Mouse (Mus musculus) kidney, embryonic 15.5 days (tissue): ENCODE measurements around the gene Arl11. TPM values are rescaled to one million over a fixed set of nuclear protein-coding genes. Genes with fewer than 3 reads are reported as not detected.
A peak's percentile ranks its signal among the peaks of the same experiment; 100 is the strongest.

Experiments used
- ATAC-seq: fragments of 200-750 bp; cut with Nextera tagmentation; replicated peaks from 2 replicates; pipeline ENCODE4 v1.8.0; 2017; ENCODE audit warnings: moderate TSS enrichment; ENCODE audit not compliant: low FRiP score
- H3K27ac ChIP-seq: fragments of 300-500 bp; sonication (generic); 2 replicates; pipeline ENCODE4 v1.5.1; 2015; ENCODE audit warnings: mild to moderate bottlenecking, inconsistent platforms
- H3K27me3 ChIP-seq: fragments of 300-500 bp; sonication (generic); 2 replicates; pipeline ENCODE4 v1.6.1; 2015; ENCODE audit warnings: inconsistent platforms
- H3K36me3 ChIP-seq: fragments of 300-500 bp; sonication (generic); 2 replicates; pipeline ENCODE4 v1.6.1; 2015; ENCODE audit warnings: inconsistent platforms
- H3K4me1 ChIP-seq: fragments of 300-500 bp; sonication (generic); 2 replicates; pipeline ENCODE4 v1.6.1; 2015; ENCODE audit warnings: inconsistent platforms
- H3K4me2 ChIP-seq: fragments of 300-500 bp; sonication (generic); 2 replicates; pipeline ENCODE4 v1.6.1; 2015; ENCODE audit warnings: moderate library complexity, mild to moderate bottlenecking, inconsistent platforms
- H3K4me3 ChIP-seq: fragments of 300-500 bp; sonication (generic); replicated peaks from 2 replicates; pipeline ENCODE4 v1.5.1; 2015; ENCODE audit warnings: mild to moderate bottlenecking, inconsistent platforms
- H3K9ac ChIP-seq: fragments of 300-500 bp; sonication (generic); 2 replicates; pipeline ENCODE4 v1.6.1; 2015; ENCODE audit warnings: mild to moderate bottlenecking, inconsistent platforms
- H3K9me3 ChIP-seq: fragments of 300-500 bp; sonication (generic); replicated peaks from 2 replicates; pipeline ENCODE4 v1.6.1; 2016; ENCODE audit warnings: inconsistent platforms
- WGBS: fragments of 180-500 bp; shearing (Covaris S2); methylation state at CpG from one replicate; pipeline ENCODE4 v1.1.7; 2015; ENCODE audit warnings: mixed read lengths; 5-methylcytosine and 5-hydroxymethylcytosine counted together
- polyA plus RNA-seq: library from polyadenylated mRNA; unstranded; fragments of >200 nt; fragmentation: Nextera tagmentation; extraction: Ambion mirVana; gene quantifications from 2 replicates; pipeline ENCODE4 v1.2.1, GENCODE M21; 2015

Arl11 gene
- polyA plus RNA-seq, 1 experiment from 2014 or later = 0.84 TPM

DNA sequence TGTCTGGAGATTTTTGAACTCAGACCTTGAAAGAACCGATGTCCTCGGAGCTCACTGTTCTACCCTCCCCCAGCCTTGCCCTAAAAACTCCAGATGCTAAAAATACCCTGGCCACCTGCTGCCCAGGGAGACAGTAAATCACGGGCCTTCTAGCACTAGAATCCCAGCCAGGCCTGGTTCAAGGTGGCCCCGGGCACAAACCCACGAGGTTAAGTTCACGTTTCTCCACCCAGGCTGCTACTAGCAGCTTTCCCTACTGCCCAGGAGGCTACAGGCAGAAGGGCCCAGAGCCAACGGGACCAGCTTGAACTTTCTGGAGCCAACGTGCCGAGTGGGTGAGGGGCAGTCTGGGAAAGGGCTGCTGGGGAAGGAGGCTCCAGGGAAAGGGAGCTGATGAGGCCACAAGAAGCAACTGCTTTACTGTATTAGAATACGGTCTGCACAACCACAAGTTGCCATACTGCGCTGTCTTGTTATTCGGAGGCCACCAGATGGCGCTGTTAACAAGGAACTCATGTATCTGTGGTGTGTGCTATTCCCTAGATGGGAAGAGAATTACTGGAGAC lies 21.5 kb downstream of the Arl11 start:
- H3K9me3 ChIP-seq = no peaks in the 10 kb centered on the region
- H3K36me3 ChIP-seq = no peaks in the 10 kb centered on the region
- 0 out of 2 replicates have a peak overlapping the region, but pooled peaks have one; percentile 7 for H3K4me3 ChIP-seq
- ATAC-seq = peak; percentile 50; the same call in 1 of the 2 replicates
- no peak overlapping the region for H3K27ac ChIP-seq
- peak overlapping the region; percentile 34; the same call in 1 of the 2 replicates for H3K4me2 ChIP-seq
- peaks cover 15% of the 10 kb centered on the region for H3K4me1 ChIP-seq
- H3K9ac ChIP-seq = no peak overlapping the region
- 18% methylated on average over 13 of the region's 13 CpGs for WGBS
- H3K27me3 ChIP-seq = no peaks in the 10 kb centered on the region

DNA sequence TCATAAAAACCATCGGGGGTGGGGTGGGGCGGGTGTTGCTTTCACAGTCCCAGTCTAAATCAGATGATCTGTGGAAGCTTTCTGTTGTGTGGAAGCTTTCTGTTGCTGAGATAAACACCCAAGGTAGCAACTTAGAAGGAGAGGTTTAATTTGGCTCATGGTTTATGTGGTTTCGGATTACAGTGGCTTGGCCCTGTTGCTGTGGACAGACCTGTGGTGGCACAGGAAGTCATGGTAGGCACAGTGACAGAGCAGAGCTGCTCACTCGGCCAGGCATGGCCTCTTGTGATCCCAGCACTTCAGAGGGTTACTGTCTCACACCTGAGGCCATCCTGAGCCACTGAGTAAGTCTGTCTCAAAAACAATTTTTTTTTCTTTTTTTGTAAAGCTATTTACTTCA lies 29.8 kb downstream of the Arl11 start:
- no peak overlapping the region for H3K4me2 ChIP-seq
- no peak overlapping the region for H3K9ac ChIP-seq
- H3K27me3 ChIP-seq = no peaks in the 10 kb centered on the region
- no peaks in the 10 kb centered on the region for H3K36me3 ChIP-seq
- no peak overlapping the region for H3K4me3 ChIP-seq
- 71% methylated on average over 4 of the region's 4 CpGs for WGBS
- no peak for ATAC-seq
- H3K9me3 ChIP-seq = no peaks in the 10 kb centered on the region
- H3K27ac ChIP-seq = no peak overlapping the region
- no peaks in the 10 kb centered on the region for H3K4me1 ChIP-seq

DNA sequence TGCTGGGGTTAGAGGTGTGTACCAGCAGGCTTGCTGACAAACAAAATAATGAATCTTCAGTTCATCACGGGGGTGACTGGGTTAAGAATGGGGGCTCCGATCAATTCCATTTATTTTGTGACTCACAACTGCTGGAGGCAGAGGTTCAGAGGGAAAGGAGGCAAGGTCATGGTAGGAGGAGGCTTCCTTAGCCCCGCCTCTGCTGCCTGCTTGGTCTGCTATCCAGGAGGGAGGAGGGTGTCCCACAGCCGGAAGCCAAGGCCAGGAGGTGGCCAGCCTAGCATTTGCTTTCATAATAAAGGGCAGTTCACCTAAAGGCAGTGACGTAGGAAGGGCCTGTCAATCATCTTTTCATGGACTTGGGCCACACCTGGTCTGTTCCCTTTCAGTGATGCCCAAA lies 35.0 kb downstream of the Arl11 start:
- WGBS = 72% methylated on average over 5 of the region's 5 CpGs
- no peaks in the 10 kb centered on the region for H3K27me3 ChIP-seq
- H3K9me3 ChIP-seq = no peaks in the 10 kb centered on the region
- no peak overlapping the region for H3K4me3 ChIP-seq
- H3K27ac ChIP-seq = no peak overlapping the region
- no peaks in the 10 kb centered on the region for H3K4me1 ChIP-seq
- ATAC-seq = no peak
- H3K9ac ChIP-seq = no peak overlapping the region
- H3K36me3 ChIP-seq = no peaks in the 10 kb centered on the region
- H3K4me2 ChIP-seq = no peak overlapping the region

DNA sequence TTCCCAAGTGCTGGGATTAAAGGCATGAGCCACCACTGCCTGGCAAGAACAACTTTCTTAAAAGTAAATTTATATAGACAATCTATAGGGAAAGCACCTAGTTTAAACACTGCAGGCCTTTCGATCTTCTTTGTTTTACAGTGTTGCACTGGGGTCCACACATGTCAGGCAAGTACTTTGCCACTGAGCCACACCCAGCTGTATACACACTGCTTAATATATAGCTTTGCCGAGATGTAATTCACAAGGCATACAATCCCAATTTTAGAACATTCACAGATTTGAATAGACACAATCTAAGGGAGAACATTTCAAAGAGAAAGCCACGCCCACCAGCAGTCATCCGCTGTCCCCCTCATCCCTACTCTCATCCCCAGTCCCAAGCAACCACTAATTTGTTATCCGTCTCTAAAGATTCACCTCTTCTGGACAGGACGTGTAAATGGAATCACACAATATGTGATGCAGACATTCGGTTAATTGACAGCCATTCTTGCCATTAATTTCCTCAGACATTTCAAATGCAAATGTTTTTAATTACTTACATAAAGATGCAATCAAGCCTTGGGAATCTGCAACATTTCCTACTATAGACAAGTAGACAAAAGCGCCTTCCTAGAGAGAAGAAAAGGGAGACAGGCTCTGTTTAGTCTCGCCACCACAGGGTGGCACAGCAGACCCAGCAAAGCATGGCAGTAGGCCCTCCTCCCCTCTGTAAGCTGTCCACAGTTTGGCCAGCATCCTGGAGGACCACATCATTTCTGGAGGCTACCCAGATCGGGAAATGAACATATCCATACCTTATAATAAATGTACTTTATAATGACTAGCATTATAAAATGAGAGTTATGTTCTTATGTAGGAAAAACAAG lies 37.5 kb downstream of the Arl11 start:
- no peaks in the 10 kb centered on the region for H3K4me1 ChIP-seq
- H3K9me3 ChIP-seq = no peaks in the 10 kb centered on the region
- H3K36me3 ChIP-seq = no peaks in the 10 kb centered on the region
- H3K9ac ChIP-seq = no peak overlapping the region
- H3K4me2 ChIP-seq = no peak overlapping the region
- no peak overlapping the region for H3K4me3 ChIP-seq
- ATAC-seq = no peak
- no peak overlapping the region for H3K27ac ChIP-seq
- WGBS = 85% methylated on average over 10 of the region's 10 CpGs
- no peaks in the 10 kb centered on the region for H3K27me3 ChIP-seq

- Histone ChIP-seq H3K4me3 (no peak overlapping the region), H3K4me2 (no peak overlapping the region), H3K27ac (no peak overlapping the region), H3K27me3 (no peaks in the 10 kb centered on the region), H3K36me3 (no peaks in the 10 kb centered on the region), H3K9ac (no peak overlapping the region), H3K9me3 (no peaks in the 10 kb centered on the region), H3K4me1 (no peaks in the 10 kb centered on the region)
- 86% methylated on average over 4 of the region's 4 CpGs for WGBS
- ATAC-seq = no peak
Measured at GRCm38 (mm10) chr14:61349876-61350275, 40.3 kb downstream of the Arl11 start.

DNA sequence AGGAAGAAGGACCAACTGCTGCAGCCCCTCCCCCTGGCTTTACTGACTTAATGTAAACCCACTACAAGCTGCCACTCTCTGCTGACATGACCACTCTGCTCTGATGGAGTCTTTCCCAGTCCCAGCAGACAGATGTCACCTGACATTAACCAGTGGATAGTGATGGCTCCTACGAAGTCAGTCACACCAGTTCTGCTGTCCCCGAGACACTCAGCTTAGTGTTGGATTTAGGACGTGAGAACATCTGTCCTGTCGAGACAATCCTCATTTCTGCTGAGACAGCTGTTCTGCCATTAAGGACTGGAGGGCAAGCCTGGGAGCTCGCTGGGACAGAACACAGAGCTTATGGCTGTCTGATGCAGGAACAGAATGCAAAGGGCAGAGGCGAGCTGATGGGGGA lies 41.3 kb downstream of the Arl11 start:
- Histone ChIP-seq H3K4me1 (no peaks in the 10 kb centered on the region), H3K4me3 (no peak overlapping the region), H3K9ac (no peak overlapping the region), H3K36me3 (no peaks in the 10 kb centered on the region), H3K9me3 (no peaks in the 10 kb centered on the region), H3K27me3 (no peaks in the 10 kb centered on the region), H3K27ac (no peak overlapping the region), H3K4me2 (no peak overlapping the region)
- WGBS = 57% methylated on average over 6 of the region's 6 CpGs
- ATAC-seq = no peak

- no peaks in the 10 kb centered on the region for H3K9me3 ChIP-seq
- H3K9ac ChIP-seq = no peak overlapping the region
- 78% methylated on average over 10 of the region's 10 CpGs for WGBS
- H3K27me3 ChIP-seq = no peaks in the 10 kb centered on the region
- ATAC-seq = no peak
- H3K4me1 ChIP-seq = no peaks in the 10 kb centered on the region
- H3K4me2 ChIP-seq = no peak overlapping the region
- H3K27ac ChIP-seq = no peak overlapping the region
- H3K36me3 ChIP-seq = no peaks in the 10 kb centered on the region
- no peak overlapping the region for H3K4me3 ChIP-seq
Measured at GRCm38 (mm10) chr14:61354251-61355235, 45.0 kb downstream of the Arl11 start.

DNA sequence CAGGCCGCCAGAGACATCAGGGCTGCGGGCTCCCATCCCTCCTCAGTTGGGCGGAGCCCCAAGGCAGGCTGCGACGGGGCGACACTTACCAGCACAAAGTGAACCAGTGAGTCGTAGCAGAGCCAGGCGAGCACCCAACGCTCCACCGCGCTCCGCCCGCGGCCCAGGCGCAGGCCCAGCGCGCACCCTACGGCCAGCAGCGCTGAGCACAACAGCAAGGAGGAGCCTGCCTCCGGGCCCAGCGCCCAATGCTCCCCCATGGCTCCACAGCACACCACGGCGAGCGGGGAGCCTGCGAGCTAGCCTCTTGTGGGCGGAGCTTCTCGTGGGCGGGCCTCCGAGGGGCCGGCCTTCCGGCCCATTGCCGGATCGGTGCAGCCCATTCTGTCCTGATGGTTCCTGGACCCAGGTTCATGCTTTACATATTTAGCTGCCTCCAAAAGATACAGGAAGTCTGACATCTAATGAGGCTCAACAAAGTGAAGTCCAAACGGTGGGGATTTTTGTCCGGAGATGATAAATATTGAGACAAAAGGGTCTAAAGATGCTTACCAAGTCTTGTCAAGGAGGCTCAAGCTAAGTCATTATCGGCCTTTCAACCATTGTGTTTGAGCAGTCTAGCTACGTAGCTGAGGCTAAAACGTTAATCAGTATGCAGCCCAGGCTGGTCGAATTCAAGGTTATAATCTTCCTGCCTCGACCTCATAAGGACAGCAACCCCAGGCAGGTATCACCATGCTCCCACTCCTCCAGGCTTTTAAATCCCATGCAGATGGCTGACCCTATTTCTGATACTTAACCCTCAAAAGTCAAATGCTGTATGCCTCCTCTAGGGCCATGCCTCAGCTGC lies 50.8 kb downstream of the Arl11 start, which contains the start of gene Ebpl:
Gene Ebpl (minus strand): TSS at position 309 of the 850 bp plus-strand sequence.
- ATAC-seq = peak; percentile 97
- peaks cover 6% of the 10 kb centered on the region for H3K4me1 ChIP-seq
- no peaks in the 10 kb centered on the region for H3K27me3 ChIP-seq
- H3K9ac ChIP-seq = peak within 1 kb of the TSS; percentile 66
- peak within 1 kb of the TSS; percentile 70 for H3K4me3 ChIP-seq
- WGBS = under 1% methylated on average over 40 of the region's 40 CpGs
- peak within 1 kb of the TSS; percentile 60 for H3K4me2 ChIP-seq
- no peaks in the 10 kb centered on the region for H3K9me3 ChIP-seq
- H3K36me3 ChIP-seq = 0 out of 2 replicates have a peak, but pooled peaks cover 5% of the 10 kb centered on the region
- H3K27ac ChIP-seq = peak within 1 kb of the TSS; percentile 92

DNA sequence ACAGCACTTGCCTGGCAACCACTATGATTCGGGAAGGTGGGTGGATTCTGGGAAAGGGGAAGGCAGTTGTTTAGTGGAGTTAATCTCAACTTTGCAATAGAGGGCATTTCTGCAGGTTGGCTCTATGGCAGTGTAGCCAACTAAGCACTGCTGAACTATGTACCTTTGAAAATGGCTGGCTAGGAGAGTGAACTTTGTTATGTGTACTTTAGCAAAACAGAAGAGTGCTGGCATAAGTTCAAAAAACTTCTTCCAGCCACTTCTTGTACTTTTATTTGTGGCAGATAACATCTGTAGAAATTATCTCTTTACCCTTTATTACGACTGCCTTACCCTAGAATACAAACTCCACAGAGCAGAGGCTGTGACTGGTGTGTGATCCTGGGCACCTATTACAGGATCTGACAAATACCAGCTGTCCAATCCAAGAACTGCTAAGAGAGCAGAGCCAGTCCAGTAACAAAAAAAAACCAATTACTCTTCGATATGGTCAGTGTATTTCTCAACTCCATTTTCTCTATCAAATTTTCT lies 51.5 kb downstream of the Arl11 start:
- H3K4me3 ChIP-seq = peak overlapping the region; percentile 70; the same call in 1 of the 2 replicates
- 54% methylated on average over 3 of the region's 3 CpGs for WGBS
- H3K9ac ChIP-seq = no peak overlapping the region
- no peaks in the 10 kb centered on the region for H3K27me3 ChIP-seq
- peaks cover 6% of the 10 kb centered on the region for H3K4me1 ChIP-seq
- ATAC-seq = no peak
- peaks cover 9% of the 10 kb centered on the region; the same call in 1 of the 2 replicates for H3K36me3 ChIP-seq
- H3K4me2 ChIP-seq = peak overlapping the region; percentile 60
- H3K9me3 ChIP-seq = no peaks in the 10 kb centered on the region
- peak overlapping the region; percentile 92; the same call in 1 of the 2 replicates for H3K27ac ChIP-seq
